Mouse (Mus musculus): ENCODE data around the gene Trim33. TPM values are rescaled to one million over a fixed set of nuclear protein-coding genes. Genes with fewer than 3 reads are reported as not detected.

Gene Trim33
- 26.7 and 29.7 TPM in 2 replicates for polyA plus RNA-seq (2015; fragmentation: Nextera tagmentation; extraction: Ambion mirVana)

DNA sequence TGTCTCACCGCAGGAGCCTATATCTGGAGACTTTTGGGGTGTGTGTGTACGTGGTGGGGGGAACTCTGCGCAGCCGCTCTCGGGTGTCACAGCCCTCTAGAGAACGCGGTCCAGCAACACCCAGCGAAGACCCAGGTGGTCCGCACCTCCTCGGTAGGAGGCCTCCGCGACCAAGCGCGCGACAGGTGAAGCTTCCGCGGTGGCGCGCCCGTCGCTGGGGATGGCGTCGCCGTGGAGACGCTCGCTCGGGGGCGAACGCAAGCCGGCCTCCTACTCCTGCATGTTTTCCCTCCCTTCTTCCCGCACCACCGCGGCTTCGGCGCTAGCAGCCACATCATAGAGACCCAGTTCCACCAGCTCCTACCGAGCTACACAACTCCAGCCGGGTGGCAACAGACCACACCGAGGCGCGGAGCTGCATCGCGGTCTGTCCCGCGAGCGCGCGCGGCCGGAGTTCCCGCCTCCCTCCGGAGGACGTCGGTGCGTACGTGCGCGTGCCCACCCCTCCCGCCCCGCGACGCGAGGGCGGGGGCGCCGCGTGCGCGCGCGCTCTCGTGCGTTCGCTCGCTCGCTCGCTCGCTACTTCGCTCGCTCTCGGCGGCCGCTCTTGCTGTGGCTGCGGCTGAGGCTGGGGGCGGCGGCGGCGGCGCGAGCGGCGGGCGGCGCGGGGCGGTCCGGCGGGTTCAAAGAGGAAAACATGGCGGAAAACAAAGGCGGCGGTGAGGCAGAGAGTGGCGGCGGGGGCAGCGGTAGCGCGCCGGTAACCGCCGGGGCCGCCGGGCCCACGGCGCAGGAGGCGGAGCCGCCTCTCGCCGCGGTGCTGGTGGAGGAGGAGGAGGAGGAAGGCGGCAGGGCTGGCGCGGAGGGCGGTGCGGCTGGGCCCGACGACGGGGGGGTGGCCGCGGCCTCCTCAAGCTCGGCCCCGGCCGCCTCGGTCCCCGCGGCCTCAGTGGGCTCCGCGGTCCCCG, at the start of gene Trim33:
Gene Trim33, plus strand, starts transcription at position 112 of the 968 bp plus-strand sequence.
- Histone ChIP-seq H3K27me3 (no peaks in the 10 kb centered on the region), H3K9ac (peak within 1 kb of the TSS; percentile 98), H3K9me3 (replicated peaks) (no peaks in the 10 kb centered on the region), H3K27ac (peak within 1 kb of the TSS; percentile 97), H3K4me3 (replicated peaks) (peak within 1 kb of the TSS; percentile 87), H3K4me2 (peak within 1 kb of the TSS; percentile 74), H3K4me1 (peaks cover 15% of the 10 kb centered on the region), H3K36me3 (peaks cover 12% of the 10 kb centered on the region)
- WGBS: under 1% methylated on average over 104 of the region's 136 CpGs
- ATAC-seq (replicated peaks; ENCODE audit: low FRiP score): peak; percentile 89

DNA sequence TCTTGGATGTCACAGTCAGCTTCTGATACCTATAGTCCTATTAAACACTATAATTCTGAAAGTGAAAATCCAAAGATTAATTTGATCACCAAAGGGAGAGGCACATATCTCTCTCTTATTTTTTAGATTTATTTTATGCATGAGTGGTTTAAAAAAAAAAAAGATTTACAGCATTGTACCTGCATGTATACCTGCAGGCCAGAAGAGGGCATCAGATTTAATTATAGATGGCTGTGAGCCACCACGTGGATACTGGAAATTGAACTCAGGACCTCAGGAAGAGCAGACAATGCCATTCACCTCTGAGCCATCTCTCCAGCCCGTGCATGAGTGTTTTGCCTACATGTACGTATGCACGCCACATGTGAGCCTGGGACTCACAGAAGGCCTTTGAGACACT, 46.7 kb upstream of the Trim33 start:
- no peak overlapping the region for H3K9ac ChIP-seq
- no peak for ATAC-seq (replicated peaks; ENCODE audit: low FRiP score)
- H3K27ac ChIP-seq: no peak overlapping the region
- H3K36me3 ChIP-seq: no peaks in the 10 kb centered on the region
- no peaks in the 10 kb centered on the region for H3K27me3 ChIP-seq
- no peaks in the 10 kb centered on the region for H3K4me1 ChIP-seq
- H3K4me2 ChIP-seq: no peak overlapping the region
- peaks cover 5% of the 10 kb centered on the region for H3K9me3 ChIP-seq (replicated peaks)
- WGBS: 81% methylated on average over 4 of the region's 4 CpGs
- H3K4me3 ChIP-seq (replicated peaks): no peak overlapping the region

DNA sequence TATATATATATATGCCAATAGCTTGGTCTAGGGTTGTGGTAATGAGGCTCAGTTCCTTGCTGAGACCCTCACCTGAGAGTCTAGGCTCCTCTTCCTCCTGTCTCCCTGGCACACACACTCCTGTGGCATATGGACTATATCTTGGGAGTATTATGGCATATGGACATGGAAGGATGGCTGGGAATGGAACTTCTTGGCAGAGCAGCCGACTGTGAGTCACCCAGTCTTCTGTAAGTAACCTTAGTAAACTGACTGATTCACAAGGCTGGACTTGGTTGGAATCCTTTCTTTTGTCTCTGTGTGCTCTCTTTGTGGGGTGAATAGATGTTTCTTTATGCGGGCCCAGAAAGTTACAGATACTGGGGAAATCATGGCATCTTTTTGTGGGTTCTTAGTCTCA, 37.6 kb upstream of the Trim33 start:
- Histone ChIP-seq H3K4me2 (no peak overlapping the region), H3K9ac (no peak overlapping the region), H3K36me3 (no peaks in the 10 kb centered on the region), H3K27me3 (no peaks in the 10 kb centered on the region), H3K9me3 (replicated peaks) (no peaks in the 10 kb centered on the region), H3K4me1 (no peaks in the 10 kb centered on the region), H3K4me3 (replicated peaks) (no peak overlapping the region), H3K27ac (no peak overlapping the region)
- WGBS: 82% methylated on average over 2 of the region's 2 CpGs
- ATAC-seq (replicated peaks; ENCODE audit: low FRiP score): no peak

DNA sequence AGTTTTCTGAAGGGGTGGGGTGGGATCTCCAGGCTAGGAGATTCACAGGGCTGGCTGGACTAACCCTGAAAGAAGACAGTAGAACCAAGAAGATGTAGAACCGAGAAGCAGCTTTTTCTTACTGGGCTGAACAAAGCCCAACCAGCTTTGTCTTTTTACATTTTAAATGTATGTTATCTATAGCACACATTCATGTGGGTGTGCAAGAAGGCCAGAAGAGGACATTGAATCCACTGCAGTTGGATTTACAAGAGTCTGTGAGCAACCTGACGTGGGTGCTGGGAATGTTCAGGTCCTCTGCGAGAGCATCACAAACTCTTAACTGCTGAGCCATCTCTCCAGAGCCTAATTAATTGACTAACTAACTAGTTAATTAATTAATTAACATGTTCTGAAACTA, 36.9 kb upstream of the Trim33 start:
- WGBS: 84% methylated on average over 3 of the region's 3 CpGs
- no peak for ATAC-seq (replicated peaks; ENCODE audit: low FRiP score)
- Histone ChIP-seq H3K27ac (no peak overlapping the region), H3K4me1 (no peaks in the 10 kb centered on the region), H3K4me2 (no peak overlapping the region), H3K4me3 (replicated peaks) (no peak overlapping the region), H3K9me3 (replicated peaks) (no peaks in the 10 kb centered on the region), H3K36me3 (no peaks in the 10 kb centered on the region), H3K9ac (no peak overlapping the region), H3K27me3 (no peaks in the 10 kb centered on the region)

DNA sequence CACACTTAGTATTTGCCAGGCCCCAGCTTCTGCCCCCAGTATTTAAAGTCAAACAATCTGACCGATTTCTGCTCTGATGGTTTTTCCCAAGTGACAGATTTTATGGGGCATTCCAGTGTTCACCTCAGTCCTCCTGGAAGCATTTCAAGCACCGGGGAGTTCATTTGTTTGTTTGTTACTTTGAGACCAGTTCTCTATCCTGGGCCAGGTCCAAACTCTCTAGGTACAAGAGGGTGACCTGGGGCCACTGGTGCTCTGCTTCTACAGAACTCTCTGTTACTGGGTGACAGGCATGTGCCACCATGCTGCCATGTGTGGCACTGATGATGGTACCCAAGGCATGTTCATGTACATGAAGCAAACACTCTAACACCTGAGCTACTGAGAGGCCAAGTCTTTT, 35.6 kb upstream of the Trim33 start:
- H3K36me3 ChIP-seq: no peaks in the 10 kb centered on the region
- H3K27ac ChIP-seq: no peak overlapping the region
- H3K4me2 ChIP-seq: no peak overlapping the region
- no peaks in the 10 kb centered on the region for H3K4me1 ChIP-seq
- no peak overlapping the region for H3K4me3 ChIP-seq (replicated peaks)
- no peaks in the 10 kb centered on the region for H3K9me3 ChIP-seq (replicated peaks)
- whole genome bisulfite sequencing: 34% methylated on average over 2 of the region's 2 CpGs
- no peaks in the 10 kb centered on the region for H3K27me3 ChIP-seq
- ATAC-seq (replicated peaks; ENCODE audit: low FRiP score): no peak
- no peak overlapping the region for H3K9ac ChIP-seq

DNA sequence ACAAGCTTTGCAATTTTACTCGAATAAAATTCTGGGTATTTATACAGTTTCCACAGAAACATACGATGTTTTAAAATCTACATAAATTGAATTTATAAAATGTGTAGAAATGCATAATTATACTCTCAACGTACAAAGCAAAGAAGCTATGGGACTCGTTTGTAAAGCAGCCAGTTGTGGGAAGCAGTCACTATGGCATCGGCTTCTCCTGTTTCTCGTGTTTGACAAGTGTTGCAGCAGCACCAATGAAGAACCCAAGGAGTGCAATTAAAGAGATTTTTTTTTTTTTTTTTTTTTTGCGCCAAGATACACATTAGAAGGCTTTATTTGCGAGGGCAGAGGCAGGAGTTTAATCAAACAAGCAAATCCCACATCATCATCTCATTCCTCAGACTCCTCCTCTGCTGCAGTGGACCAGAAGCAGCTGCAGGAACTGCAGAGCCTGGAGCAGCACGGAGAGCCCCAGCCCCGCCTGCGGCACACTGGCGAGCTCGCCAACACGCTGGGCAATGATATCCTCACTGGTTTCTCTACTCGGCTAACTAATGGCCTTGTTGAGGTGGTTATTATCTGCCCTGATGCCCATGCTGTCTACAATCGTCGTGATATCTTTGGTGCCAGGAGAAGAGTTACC, 32.3 kb upstream of the Trim33 start:
- H3K27me3 ChIP-seq: no peaks in the 10 kb centered on the region
- no peaks in the 10 kb centered on the region for H3K36me3 ChIP-seq
- H3K9ac ChIP-seq: no peak overlapping the region
- WGBS: 82% methylated on average over 17 of the region's 17 CpGs
- H3K27ac ChIP-seq: no peak overlapping the region
- H3K4me2 ChIP-seq: no peak overlapping the region
- no peaks in the 10 kb centered on the region for H3K9me3 ChIP-seq (replicated peaks)
- H3K4me3 ChIP-seq (replicated peaks): no peak overlapping the region
- no peaks in the 10 kb centered on the region for H3K4me1 ChIP-seq
- no peak for ATAC-seq (replicated peaks; ENCODE audit: low FRiP score)

DNA sequence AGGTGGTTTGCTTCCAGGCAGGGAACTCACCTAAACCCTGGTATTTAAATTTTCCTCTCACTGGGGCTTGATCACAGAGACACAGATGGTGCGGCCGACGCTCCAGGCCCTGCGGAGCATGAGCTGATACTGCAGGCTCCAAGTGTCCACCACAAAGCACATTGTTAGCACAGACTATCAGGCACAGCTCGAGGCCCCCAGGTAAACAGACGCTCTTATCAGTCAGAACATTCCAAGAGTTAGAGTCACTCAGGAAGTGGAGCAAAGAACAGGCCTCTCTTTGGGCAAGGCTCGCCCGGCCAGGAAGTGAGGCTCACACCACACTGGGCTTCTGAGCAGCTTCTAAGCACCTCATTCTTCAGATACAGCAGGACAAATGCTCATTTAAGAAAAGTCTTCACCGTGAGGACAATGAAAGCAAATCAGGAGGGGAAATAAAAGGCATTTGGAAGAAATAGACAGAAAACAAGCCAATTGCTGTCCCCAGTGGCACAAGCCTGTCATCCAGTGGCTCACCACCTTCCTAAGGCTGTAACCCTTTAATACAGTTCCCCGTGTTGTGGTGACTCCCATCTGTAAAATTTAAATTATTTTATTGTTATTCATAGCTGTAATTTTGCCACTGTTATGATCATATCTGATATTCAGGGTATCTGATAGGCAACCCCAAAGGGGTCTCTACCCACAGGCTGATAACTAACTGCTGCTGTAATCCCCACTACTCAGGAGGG, 22.8 kb upstream of the Trim33 start:
- Histone ChIP-seq H3K27me3 (no peaks in the 10 kb centered on the region), H3K9ac (no peak overlapping the region), H3K36me3 (no peaks in the 10 kb centered on the region), H3K27ac (no peak overlapping the region), H3K9me3 (replicated peaks) (no peaks in the 10 kb centered on the region), H3K4me2 (no peak overlapping the region), H3K4me1 (no peaks in the 10 kb centered on the region), H3K4me3 (replicated peaks) (no peak overlapping the region)
- ATAC-seq (replicated peaks; ENCODE audit: low FRiP score): no peak
- 55% methylated on average over 10 of the region's 10 CpGs for WGBS

DNA sequence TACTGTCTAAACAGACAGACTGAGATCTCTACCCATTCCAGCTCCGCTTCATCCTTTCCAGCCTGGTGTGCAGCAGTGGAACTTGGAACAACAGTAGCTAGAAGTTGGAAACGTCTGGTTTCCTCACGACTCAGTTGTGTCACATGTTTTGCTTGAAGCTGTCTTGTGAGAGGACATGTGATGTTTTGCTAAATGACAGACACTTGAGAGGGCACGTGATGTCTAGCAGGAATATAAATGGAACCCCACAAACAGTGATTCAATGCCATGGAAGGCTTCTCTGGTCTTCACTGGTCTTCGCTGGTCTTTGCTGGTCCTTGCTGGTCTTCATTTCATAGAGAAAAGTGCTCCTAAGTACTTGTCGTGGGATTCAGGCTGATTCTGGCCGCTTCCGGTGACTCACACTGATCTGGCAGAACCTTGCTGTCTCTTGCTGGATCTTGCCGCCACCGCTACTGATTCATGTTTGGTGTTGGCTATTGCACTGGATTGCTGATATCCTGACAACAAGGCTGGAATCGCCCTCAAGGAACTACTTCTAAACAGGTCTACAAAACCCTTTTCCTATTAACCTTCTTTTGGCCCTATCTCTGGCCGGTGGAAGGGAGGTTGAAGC, 16.2 kb upstream of the Trim33 start:
- no peaks in the 10 kb centered on the region for H3K27me3 ChIP-seq
- no peaks in the 10 kb centered on the region for H3K9me3 ChIP-seq (replicated peaks)
- WGBS: 81% methylated on average over 12 of the region's 12 CpGs
- H3K27ac ChIP-seq: peak overlapping the region; percentile 18; the same call in 1 of the 2 replicates
- H3K36me3 ChIP-seq: no peaks in the 10 kb centered on the region
- no peak overlapping the region for H3K4me2 ChIP-seq
- ATAC-seq (replicated peaks; ENCODE audit: low FRiP score): no peak
- H3K4me1 ChIP-seq: no peaks in the 10 kb centered on the region
- H3K4me3 ChIP-seq (replicated peaks): no peak overlapping the region
- H3K9ac ChIP-seq: no peak overlapping the region

DNA sequence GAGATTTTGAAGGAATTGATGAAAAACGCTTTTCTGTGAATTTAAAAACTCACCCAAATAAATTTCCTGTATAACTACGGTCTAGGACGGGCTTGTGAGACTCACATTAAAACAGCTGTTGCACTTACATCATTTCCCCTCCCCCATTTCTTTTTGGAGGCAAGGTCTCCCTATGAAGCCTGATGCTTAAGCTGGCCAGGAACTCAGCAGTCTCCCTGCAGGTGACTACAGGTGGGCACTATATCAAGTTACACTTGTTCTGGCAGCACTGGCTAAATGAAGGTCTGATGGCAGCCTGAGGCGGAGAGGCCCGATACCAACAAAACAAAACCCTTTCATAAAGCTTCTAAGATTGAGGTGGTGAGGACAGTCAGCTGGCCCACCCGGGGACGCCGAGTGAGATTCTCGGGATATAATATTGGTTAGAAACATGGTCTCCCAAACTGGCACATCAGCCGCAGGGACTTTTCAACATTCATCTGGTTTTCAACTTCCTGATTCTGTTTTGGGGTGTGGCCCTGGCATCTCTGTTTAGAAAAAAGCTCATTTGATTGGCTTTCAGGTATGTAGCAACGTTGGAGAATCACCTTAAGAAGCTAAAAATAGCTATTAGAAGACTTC, 422 bp upstream of the Trim33 start:
- Histone ChIP-seq H3K9me3 (replicated peaks) (no peaks in the 10 kb centered on the region), H3K4me2 (peak overlapping the region; percentile 69), H3K4me1 (peaks cover 15% of the 10 kb centered on the region), H3K27me3 (no peaks in the 10 kb centered on the region), H3K27ac (peak overlapping the region; percentile 97), H3K9ac (peak overlapping the region; percentile 98), H3K4me3 (replicated peaks) (peak overlapping the region; percentile 87), H3K36me3 (peaks cover 9% of the 10 kb centered on the region)
- peak; percentile 4; the same call in 1 of the 2 replicates for ATAC-seq (replicated peaks; ENCODE audit: low FRiP score)
- 8% methylated on average over 11 of the region's 11 CpGs for WGBS

DNA sequence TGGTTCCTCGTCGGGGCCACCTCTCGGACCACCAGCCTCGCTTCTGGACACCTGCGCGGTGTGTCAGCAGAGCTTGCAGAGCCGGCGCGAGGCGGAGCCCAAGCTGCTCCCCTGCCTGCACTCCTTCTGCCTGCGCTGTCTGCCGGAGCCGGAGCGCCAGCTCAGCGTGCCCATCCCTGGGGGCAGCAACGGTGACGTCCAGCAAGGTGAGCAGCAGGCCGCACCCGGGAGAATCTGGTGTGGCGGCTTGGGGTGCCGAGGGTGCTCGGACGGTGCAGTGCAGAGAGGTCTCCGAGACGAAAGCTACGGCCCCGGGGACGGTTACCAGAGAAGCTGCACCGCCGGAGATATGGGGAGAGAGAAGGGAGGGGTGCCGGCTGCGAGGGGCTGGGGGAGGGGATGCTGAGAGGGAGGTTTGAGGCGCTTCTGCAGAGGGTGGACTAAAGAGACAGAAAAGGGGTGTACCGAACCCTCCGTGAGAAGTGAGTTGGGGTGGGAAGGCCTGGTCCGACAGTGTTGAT, 1.2 kb downstream of the Trim33 start:
- H3K4me2 ChIP-seq: peak overlapping the region; percentile 74
- H3K4me3 ChIP-seq (replicated peaks): peak overlapping the region; percentile 87
- H3K4me1 ChIP-seq: peaks cover 15% of the 10 kb centered on the region
- no peaks in the 10 kb centered on the region for H3K9me3 ChIP-seq (replicated peaks)
- peak overlapping the region; percentile 97 for H3K27ac ChIP-seq
- ATAC-seq (replicated peaks; ENCODE audit: low FRiP score): peak; percentile 74
- H3K27me3 ChIP-seq: no peaks in the 10 kb centered on the region
- H3K36me3 ChIP-seq: peaks cover 12% of the 10 kb centered on the region
- WGBS: under 1% methylated on average over 36 of the region's 36 CpGs
- peak overlapping the region; percentile 98 for H3K9ac ChIP-seq

DNA sequence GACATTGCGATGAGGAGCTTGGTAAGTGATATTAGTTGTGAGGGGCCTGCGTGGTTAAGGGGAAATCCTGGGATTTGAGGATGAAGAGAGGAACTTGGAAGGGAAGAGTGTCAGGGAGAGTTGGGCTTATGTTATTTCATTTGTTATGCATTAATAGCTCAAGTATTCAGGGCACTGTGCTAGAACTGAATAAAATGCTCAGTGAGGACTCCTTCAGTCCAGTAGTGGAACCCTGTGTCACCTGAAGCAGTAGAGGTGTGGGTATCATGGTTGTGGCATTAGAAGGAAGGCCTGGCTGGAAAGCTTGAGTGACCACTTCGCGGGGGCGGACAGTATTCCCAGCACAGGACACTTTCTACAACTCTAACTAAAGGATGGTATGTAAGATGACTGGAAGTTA, 1.8 kb downstream of the Trim33 start:
- H3K4me2 ChIP-seq: peak overlapping the region; percentile 74
- H3K27ac ChIP-seq: peak overlapping the region; percentile 97; the same call in 1 of the 2 replicates
- H3K27me3 ChIP-seq: no peaks in the 10 kb centered on the region
- no peaks in the 10 kb centered on the region for H3K9me3 ChIP-seq (replicated peaks)
- 20% methylated on average over 5 of the region's 5 CpGs for WGBS
- ATAC-seq (replicated peaks; ENCODE audit: low FRiP score): no peak
- peaks cover 15% of the 10 kb centered on the region for H3K4me1 ChIP-seq
- peak overlapping the region; percentile 98 for H3K9ac ChIP-seq
- peak overlapping the region; percentile 87 for H3K4me3 ChIP-seq (replicated peaks)
- H3K36me3 ChIP-seq: peaks cover 12% of the 10 kb centered on the region

All from kidney, embryonic 15.5 days (tissue).